Comparison of ENCODE assay signal across 10 mouse cellular contexts in the genomic region with DNA sequence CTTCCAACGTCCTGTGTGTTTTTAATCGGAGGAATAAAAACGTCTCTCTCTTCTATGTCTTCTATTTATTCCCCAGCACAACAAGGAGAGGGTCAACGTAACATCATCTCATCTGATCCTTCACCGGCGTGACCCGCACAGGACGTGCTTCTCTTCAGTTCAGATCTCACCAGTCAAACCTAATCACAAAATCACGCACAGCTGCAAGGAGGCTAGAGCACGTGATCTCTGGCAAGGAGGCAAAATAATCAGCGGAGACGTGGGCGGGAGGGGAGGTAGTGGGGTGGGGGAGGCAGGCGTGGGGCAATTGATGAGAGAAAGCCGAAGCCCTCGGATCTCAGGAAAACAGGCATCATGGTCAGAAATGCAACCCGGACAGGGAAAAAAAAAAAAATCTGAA. TPM values are rescaled to one million over a fixed set of nuclear protein-coding genes. Genes with fewer than 3 reads are reported as not detected.
DNase-seq lines count a peak whose midpoint lies in the region; ATAC-seq and TF ChIP-seq lines count a peak whose summit lies in the region.
"Had no signal": no experiment of that assay in that cellular context is flagged by ENCODE, and none has a peak within 500 bp of the region (broad histone marks: within the 10 kb centered on the region; RNA-seq: fewer than 3 reads in every experiment).

No protein-coding gene starts in this region.

- peak; percentile 15 for DNase-seq in forebrain, embryonic 10.5 days (ENCODE audit: extremely low spot score, low spot score)
- no peak for DNase-seq in forebrain, embryonic 11.5 days (ENCODE audit: low spot score)
- DNase-seq in lung, adult 2 months = no peak
- no peak for DNase-seq in spleen, postnatal 14 days (ENCODE audit: low spot score in 2 of 2)
- no peak for DNase-seq in thymus, postnatal 14 days
- DNase-seq: cerebellum, adult 9-10 months had no signal

- no peak for TF ChIP-seq CTCF in lung, adult 2 months (IDR thresholded peaks at IDR 0.05; ENCODE audit: insufficient read depth, low read length)

- no peaks in the 10 kb centered on the region for H3K27me3 ChIP-seq in forebrain, embryonic 10.5 days (ENCODE audit: poor library complexity, severe bottlenecking)
- H3K27me3 ChIP-seq in forebrain, embryonic 11.5 days (ENCODE audit: control insufficient read depth, insufficient read depth, low read length) = no peaks in the 10 kb centered on the region
- H3K27me3 ChIP-seq in lung, embryonic 16.5 days (ENCODE audit: control insufficient read depth, insufficient read depth, low read depth, low read length) = no peaks in the 10 kb centered on the region
- no peaks in the 10 kb centered on the region for H3K27me3 ChIP-seq in hindbrain, embryonic 15.5 days
- no peaks in the 10 kb centered on the region for H3K27me3 ChIP-seq in stomach, embryonic 15.5 days (replicated peaks)
- H3K27me3 ChIP-seq: liver, embryonic 12.5 days had no signal

- no peak overlapping the region for H3K4me3 ChIP-seq in forebrain, embryonic 10.5 days
- no peak overlapping the region for H3K4me3 ChIP-seq in forebrain, embryonic 11.5 days (ENCODE audit: low read depth, low read length)
- H3K4me3 ChIP-seq in lung, embryonic 16.5 days (ENCODE audit: low read length) = peak overlapping the region; percentile 38
- no peak overlapping the region for H3K4me3 ChIP-seq in lung, adult 2 months (replicated peaks; ENCODE audit: extremely low read depth, low read depth, low read length)
- H3K4me3 ChIP-seq in hindbrain, embryonic 15.5 days = 0 out of 2 replicates have a peak overlapping the region, but pooled peaks have one; percentile 6
- no peak overlapping the region for H3K4me3 ChIP-seq in stomach, embryonic 15.5 days (replicated peaks)
- H3K4me3 ChIP-seq: liver, embryonic 12.5 days had no signal

- no peaks in the 10 kb centered on the region for H3K9me3 ChIP-seq in forebrain, embryonic 10.5 days
- no peaks in the 10 kb centered on the region for H3K9me3 ChIP-seq in forebrain, embryonic 11.5 days (ENCODE audit: control insufficient read depth, low read length)
- H3K9me3 ChIP-seq in lung, embryonic 16.5 days (ENCODE audit: control insufficient read depth, low read length) = no peaks in the 10 kb centered on the region
- no peaks in the 10 kb centered on the region for H3K9me3 ChIP-seq in hindbrain, embryonic 15.5 days
- H3K9me3 ChIP-seq in stomach, embryonic 15.5 days = no peaks in the 10 kb centered on the region
- H3K9me3 ChIP-seq: liver, embryonic 12.5 days had no signal

- no peaks in the 10 kb centered on the region for H3K36me3 ChIP-seq in forebrain, embryonic 10.5 days (replicated peaks)
- H3K36me3 ChIP-seq in forebrain, embryonic 11.5 days (ENCODE audit: control insufficient read depth, insufficient read depth, low read length) = no peaks in the 10 kb centered on the region
- H3K36me3 ChIP-seq in lung, embryonic 16.5 days (ENCODE audit: control insufficient read depth, insufficient read depth, low read length) = no peaks in the 10 kb centered on the region
- no peaks in the 10 kb centered on the region for H3K36me3 ChIP-seq in hindbrain, embryonic 15.5 days
- no peaks in the 10 kb centered on the region for H3K36me3 ChIP-seq in stomach, embryonic 15.5 days
- H3K36me3 ChIP-seq: liver, embryonic 12.5 days had no signal

- H3K4me2 ChIP-seq in forebrain, embryonic 11.5 days (ENCODE audit: low read depth, low read length, severe bottlenecking) = no peak overlapping the region
- H3K4me2 ChIP-seq in lung, embryonic 16.5 days (ENCODE audit: low read depth, low read length) = peak overlapping the region; percentile 71
- peak overlapping the region; percentile 42 for H3K4me2 ChIP-seq in hindbrain, embryonic 15.5 days
- H3K4me2 ChIP-seq in stomach, embryonic 15.5 days = peak overlapping the region; percentile 19; the same call in 1 of the 2 replicates
- H3K4me2 ChIP-seq: liver, embryonic 12.5 days had no signal

- 57% methylated on average over 17 of the region's 17 CpGs for WGBS in forebrain, embryonic 10.5 days
- 56% methylated on average over 17 of the region's 17 CpGs for WGBS in forebrain, embryonic 11.5 days
- WGBS in lung, embryonic 16.5 days = 9% methylated on average over 17 of the region's 17 CpGs
- 20% methylated on average over 17 of the region's 17 CpGs for WGBS in lung, adult 2 months
- 54% methylated on average over 17 of the region's 17 CpGs for WGBS in hindbrain, embryonic 15.5 days
- WGBS in stomach, embryonic 15.5 days = 36% methylated on average over 17 of the region's 17 CpGs

- no peak overlapping the region for H3K9ac ChIP-seq in forebrain, embryonic 11.5 days (ENCODE audit: low read length)
- peak overlapping the region; percentile 54; the same call in 1 of the 2 replicates for H3K9ac ChIP-seq in lung, embryonic 16.5 days (ENCODE audit: low read length)
- 0 out of 2 replicates have a peak overlapping the region, but pooled peaks have one; percentile 10 for H3K9ac ChIP-seq in hindbrain, embryonic 15.5 days
- H3K9ac ChIP-seq in stomach, embryonic 15.5 days = no peak overlapping the region
- H3K9ac ChIP-seq: liver, embryonic 12.5 days had no signal

- no peak for ATAC-seq in forebrain, embryonic 11.5 days (replicated peaks; ENCODE audit: low FRiP score)
- ATAC-seq in lung, embryonic 16.5 days (ENCODE audit: low read depth) = no peak
- ATAC-seq in hindbrain, embryonic 15.5 days (ENCODE audit: low FRiP score, low read depth) = no peak
- ATAC-seq in stomach, embryonic 15.5 days (ENCODE audit: insufficient read depth, low FRiP score, low read depth) = no peak
- ATAC-seq: liver, embryonic 12.5 days had no signal

- H3K4me1 ChIP-seq in forebrain, embryonic 10.5 days = no peaks in the 10 kb centered on the region
- no peaks in the 10 kb centered on the region for H3K4me1 ChIP-seq in forebrain, embryonic 11.5 days (replicated peaks; ENCODE audit: control insufficient read depth, insufficient read depth, low read length)
- no peaks in the 10 kb centered on the region; the same call in 1 of the 2 replicates for H3K4me1 ChIP-seq in lung, embryonic 16.5 days (replicated peaks; ENCODE audit: control insufficient read depth, insufficient read depth, low read length)
- no peaks in the 10 kb centered on the region for H3K4me1 ChIP-seq in lung, adult 2 months (ENCODE audit: control insufficient read depth, insufficient read depth, low read length)
- no peaks in the 10 kb centered on the region for H3K4me1 ChIP-seq in hindbrain, embryonic 15.5 days (replicated peaks)
- H3K4me1 ChIP-seq in stomach, embryonic 15.5 days = no peaks in the 10 kb centered on the region
- H3K4me1 ChIP-seq: liver, embryonic 12.5 days had no signal

- TF ChIP-seq POLR2A in lung, adult 2 months (IDR thresholded peaks at IDR 0.05; ENCODE audit: borderline replicate concordance, extremely low read depth, low read depth, low read length) = no peak

- no peak overlapping the region for H3K27ac ChIP-seq in forebrain, embryonic 10.5 days
- no peak overlapping the region for H3K27ac ChIP-seq in forebrain, embryonic 11.5 days (ENCODE audit: low read depth, low read length)
- no peak overlapping the region for H3K27ac ChIP-seq in lung, embryonic 16.5 days (ENCODE audit: low read length)
- H3K27ac ChIP-seq in hindbrain, embryonic 15.5 days (replicated peaks) = no peak overlapping the region
- H3K27ac ChIP-seq in stomach, embryonic 15.5 days = no peak overlapping the region
- H3K27ac ChIP-seq: liver, embryonic 12.5 days had no signal

RNA-seq across cellular contexts. Expression of gene Pja2, which starts 14.4 kb away (rescaled TPM):
- 51.3 and 51.4 TPM in 2 replicates for polyA plus RNA-seq in forebrain, embryonic 10.5 days (2016; fragmentation: Nextera tagmentation; extraction: Ambion mirVana)
- 69.0 and 72.5 TPM in 2 replicates for polyA plus RNA-seq in forebrain, embryonic 11.5 days (2014; fragmentation: Nextera tagmentation; extraction: Ambion mirVana)
- polyA plus RNA-seq in lung, embryonic 16.5 days (2015; fragmentation: Nextera tagmentation; extraction: Ambion mirVana) = 68.6 and 68.9 TPM in 2 replicates
- 15.5 and 24.0 TPM in 2 replicates for polyA plus RNA-seq in lung, adult 2 months (2012; rRNA removed)
- 178 and 187 TPM in 2 replicates for polyA plus RNA-seq in hindbrain, embryonic 15.5 days (2015; fragmentation: Nextera tagmentation; extraction: Ambion mirVana)
- polyA plus RNA-seq in stomach, embryonic 15.5 days (2015; fragmentation: Nextera tagmentation; extraction: Ambion mirVana) = 67.4 and 68.6 TPM in 2 replicates

Comparison
In these comparisons a context has a peak if more than half of its experiments do, and no peak if none do; other contexts are left out.
1. H3K4me3 ChIP-seq: peak in lung, embryonic 16.5 days (single experiment) and hindbrain, embryonic 15.5 days (single experiment); none in forebrain, embryonic 10.5 days (single experiment), forebrain, embryonic 11.5 days (single experiment), lung, adult 2 months (single experiment) and stomach, embryonic 15.5 days (single experiment).
2. H3K9ac ChIP-seq: peak in lung, embryonic 16.5 days (single experiment) and hindbrain, embryonic 15.5 days (single experiment); none in forebrain, embryonic 11.5 days (single experiment) and stomach, embryonic 15.5 days (single experiment).